Mouse (Mus musculus) cerebellum, postnatal 10 days (tissue): ENCODE data around the gene Mydgf.

Source experiments
- DNase-seq, 2 experiments: peaks; one replicate each; pipeline ENCODE4 v3.0.0; 2021; ENCODE audit warnings: mixed read lengths in 2 of 2

The Mydgf gene

DNA sequence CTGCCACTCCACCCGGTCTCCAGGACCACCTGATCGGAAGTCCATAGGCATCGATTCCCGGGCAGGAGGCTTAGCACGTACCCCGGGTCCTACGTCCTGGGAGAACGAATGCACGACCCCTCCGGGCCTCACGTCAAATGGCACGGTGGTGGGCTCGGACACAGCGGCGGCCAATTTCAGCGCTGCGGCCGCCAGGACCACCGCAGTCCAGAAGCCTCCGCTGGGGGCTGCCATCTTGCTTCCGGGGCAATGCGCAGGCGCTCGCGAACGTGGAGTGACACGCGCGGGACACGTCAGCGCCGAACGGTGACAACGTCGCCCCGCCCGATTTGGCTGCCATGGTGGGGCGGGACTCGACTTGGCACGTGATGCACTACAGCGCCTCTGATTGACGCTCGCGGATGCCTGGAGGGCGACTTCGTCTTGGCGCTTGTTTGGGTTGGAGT is at the start of gene Mydgf:
Mydgf (minus strand) TSS at position 263 of the 446 bp plus-strand sequence.
- DNase-seq, result peak; percentile 99

DNA sequence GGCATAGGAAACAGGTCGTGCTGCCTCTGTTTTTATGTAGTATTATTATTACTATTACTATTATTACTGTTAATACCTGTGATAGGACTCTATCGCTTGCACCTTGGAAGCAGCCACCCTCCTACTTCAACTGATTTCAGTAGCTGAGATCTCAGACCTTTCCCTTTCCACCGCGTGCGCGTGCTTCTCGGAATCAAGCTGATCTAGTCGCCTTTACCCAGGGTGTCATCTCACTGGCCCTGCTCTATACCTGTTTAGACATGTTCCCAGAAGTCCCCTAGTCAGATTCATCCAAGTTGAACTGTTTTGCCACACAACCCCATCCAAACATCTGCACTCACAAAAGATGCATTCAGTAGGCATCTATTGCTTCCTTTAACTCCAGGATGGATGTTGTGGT is 49.7 kb upstream of the Mydgf start:
- peak in 1 of 2 experiments; percentile 37 for DNase-seq

DNA sequence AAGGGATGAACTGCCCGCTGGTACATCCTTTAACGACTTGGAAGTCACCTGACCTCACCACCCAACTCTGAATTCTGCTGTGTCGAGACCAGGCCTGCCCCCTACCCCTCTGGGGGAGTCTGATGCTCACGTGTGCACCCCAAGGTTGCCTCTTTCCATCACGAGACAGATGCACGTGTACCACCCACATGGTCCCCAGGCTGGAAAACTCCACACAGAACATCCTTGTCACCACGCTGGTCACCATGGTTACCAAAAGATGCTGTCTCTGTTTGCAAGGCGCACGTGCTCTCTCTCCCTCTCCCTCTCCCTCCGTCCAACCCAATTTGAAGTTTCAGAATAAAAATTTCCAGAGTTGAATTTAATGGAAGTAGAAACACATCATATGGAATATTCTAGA is 46.2 kb upstream of the Mydgf start:
- DNase-seq, result no peak

DNA sequence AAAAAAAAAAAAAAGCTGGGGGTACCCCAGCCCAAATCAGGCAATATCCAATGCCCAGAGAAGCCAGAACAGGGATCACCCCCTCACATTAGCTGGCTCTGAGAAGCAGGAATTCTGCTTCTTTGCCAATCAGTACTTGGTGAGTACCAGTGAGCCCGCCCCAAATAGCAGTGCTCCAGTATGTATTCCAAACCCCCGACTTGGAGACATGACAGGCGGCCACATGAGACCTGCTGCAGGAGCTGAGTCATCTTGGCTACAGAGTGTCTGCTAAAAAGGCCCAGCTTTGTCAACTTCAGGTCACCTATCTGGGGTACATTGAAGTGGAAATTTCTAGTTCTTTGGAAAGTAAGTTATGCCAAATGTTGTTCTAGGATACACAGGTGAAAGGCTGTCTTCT is 42.8 kb upstream of the Mydgf start:
- DNase-seq, result no peak

DNA sequence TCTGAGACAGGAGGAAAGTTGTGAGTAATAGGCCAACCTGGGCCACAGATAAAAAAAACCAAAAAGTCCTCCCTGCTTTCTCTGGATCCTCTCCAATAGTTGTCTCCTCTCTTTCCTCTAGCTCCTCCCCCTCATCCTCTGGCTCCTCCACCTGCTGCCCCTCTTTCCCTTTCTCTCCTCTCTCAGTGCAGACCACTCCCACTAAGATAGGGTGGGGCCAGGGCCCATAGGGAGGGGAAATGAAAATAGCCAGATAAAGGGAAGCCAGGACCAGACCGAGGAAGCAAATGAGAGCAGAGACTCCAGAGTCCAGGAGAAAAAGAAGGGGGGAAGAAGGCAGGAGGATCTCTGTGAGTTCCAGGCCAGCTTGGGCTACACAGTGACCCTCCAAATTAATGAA is 41.2 kb upstream of the Mydgf start:
- no peak for DNase-seq

DNA sequence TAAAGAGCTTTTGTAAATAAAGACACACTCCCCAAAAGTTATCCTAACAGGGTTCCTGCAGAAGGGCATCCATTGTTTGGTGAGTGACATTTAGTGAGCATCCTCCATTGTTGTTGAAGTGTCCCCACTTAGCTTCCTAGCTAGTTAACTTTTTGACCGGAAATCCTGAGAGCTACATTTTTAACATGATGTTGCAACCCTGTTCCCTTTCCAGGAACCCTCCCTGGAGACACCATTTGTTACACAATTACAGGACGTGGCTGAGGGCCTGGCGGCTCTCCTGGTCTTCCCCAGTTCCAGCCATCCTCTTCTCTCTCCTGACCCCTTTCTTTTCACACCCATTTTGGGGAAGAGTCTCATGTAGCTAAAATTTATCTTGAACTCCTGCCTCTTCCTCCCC is 36.1 kb upstream of the Mydgf start:
- no peak for DNase-seq

DNA sequence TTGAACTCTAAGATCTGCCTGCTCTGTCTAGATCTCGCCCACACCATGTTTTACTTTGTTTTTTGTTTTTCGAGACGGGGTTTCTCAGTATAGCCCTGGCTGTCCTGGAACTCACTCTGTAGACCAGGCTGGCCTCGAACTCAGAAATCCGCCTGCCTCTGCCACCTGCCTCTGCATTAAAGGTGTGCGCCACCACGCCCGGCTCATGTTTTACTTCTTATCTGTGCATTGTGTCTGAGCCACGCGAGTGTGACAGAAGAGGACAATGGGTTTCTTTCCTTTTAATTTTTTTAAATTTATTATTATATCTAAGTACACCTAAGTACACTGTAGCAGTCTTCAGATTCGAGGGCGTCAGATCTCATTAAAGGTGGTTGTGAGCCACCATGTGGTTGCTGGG is 35.5 kb upstream of the Mydgf start:
- no peak for DNase-seq

DNA sequence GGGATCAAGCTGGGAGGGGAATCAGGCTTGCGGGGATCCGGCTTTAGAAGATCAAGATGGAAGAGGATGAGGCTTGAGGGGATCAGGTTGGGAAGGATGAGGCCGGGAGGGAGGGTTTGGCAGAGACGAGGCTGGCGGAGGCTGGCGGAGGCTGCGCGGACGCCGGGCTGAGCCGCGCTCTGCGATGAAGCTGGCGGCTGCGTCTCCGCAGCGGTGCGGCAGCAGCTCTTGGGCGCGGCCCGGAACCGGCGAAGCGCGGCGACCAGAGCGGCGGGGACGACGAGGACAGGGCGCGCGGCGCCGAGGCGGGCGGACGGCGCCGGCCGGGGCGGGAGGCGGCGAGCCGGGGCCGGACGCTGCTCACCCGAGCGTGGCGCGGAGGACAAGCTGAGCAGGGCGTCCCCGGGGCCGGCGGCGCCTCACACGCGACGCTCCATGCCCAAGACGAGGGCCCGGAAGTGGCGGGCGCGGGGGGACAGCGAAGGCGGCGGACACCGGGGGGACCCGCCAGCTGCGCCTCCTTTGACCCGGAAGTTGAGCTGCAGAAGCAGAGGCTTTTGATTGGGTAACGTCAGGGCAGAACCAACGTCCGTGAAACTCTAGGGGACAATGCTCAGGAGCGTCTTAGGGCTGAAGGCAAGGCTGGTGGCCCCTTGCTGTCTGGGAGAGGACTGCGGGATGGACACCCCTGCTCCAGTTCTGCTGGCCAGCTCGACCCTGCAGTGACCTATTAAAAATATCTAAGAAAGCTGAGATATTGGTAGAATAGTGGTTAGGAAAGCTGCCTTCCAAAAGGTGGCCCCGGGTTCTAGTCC is 34.9 kb upstream of the Mydgf start, which contains the start of gene Dpp9:
Dpp9 (minus strand) TSS at position 529 of the 815 bp plus-strand sequence.
- DNase-seq, result peak; percentile 93 to 94

DNA sequence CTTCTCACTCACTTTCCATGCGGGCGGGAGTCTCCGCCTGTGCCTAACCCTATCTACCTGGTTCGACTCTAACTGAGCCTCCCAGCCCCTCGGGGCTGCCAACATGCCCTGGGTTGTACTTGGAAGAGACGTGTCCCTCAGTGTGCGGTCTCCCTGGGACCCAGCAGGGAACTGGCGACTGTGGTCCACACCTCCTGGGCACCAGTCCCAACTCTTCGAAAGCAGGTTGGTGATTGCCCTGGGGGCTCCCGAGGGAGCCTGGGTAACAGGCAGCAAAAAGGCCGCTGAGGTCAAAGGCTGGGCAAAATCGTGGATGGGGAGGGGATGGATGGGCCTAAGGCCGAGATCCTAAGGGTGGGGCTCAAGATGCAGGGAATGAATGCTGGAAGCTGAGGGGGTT is 34.0 kb upstream of the Mydgf start:
- peak; percentile 60 to 61 for DNase-seq

DNA sequence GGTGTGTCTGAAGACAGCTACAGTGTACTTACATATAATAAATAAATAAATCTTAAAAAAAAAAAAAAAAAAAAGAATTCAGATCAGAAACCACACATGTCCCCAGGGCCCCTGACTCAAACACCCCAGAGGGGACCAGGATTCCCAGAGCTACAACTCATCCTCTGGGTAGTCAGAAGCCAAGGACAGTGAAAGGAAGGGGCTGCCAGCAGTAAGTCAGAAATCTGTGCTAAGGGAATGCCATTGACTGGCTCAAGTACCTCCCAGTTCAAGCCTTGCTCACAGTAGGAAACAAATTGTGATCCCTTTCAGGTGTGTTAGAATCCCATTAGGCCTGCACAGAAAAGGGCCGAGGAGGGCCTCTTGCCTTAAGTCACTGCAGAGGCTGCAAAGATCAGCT is 30.5 kb upstream of the Mydgf start:
- no peak for DNase-seq

DNA sequence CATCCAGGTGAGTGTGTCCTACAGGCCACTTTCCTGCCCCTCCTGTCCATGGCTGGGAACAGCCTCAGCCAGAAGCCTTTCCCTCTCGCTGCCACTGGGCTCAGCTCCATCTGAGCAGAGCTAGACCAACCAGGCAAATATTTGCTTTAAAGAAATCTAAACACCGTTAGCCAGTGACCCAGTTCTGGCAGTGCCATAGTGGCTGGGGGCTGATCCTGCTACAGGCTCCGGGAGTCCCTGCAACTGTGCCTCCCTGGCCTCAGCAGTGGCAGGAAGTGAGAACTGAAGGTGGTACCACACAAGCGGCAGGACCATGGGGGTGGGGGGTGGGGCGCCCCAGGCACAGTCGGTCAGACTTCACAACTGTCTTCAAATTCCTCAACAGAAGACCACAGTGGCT is 29.0 kb upstream of the Mydgf start:
- no peak for DNase-seq

DNA sequence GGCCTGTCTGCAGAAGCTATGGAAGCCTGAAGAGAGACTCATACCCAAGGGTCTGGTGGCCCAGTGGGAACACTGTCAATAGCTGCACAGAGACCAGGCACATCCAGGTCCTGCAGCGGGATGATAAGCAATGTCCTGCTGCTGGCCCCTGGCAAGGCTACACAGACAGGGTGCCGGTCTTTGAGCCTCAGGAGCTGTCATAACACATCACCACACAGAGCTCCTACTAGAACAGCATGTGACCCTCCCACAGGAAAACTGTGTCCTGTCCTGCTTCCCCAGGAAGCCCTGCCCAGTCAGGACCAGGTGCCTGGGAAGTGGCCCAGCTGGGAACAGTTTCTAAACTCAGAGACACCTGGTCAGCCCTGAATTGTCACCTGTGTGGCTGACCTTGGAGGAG is 27.4 kb upstream of the Mydgf start:
- no peak for DNase-seq

DNA sequence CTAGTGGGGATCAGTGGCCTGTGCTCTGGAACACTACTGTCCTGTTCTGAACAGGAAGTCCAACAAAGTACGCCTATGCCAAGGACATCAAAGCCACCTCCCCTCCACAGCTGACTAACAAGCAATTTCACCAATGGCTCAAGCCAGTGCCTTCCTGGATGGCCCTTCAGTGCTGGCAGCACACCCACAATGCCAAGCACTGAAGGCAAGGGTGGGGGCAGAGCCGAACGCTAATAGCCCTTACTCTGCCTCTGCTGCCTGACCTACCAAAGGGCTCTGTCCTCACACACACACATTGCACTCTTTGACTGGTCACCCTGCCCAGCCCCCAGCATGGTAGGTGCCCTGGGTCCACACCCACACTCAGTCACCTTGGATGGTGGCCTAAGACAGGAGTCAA is 25.1 kb upstream of the Mydgf start:
- no peak for DNase-seq

DNA sequence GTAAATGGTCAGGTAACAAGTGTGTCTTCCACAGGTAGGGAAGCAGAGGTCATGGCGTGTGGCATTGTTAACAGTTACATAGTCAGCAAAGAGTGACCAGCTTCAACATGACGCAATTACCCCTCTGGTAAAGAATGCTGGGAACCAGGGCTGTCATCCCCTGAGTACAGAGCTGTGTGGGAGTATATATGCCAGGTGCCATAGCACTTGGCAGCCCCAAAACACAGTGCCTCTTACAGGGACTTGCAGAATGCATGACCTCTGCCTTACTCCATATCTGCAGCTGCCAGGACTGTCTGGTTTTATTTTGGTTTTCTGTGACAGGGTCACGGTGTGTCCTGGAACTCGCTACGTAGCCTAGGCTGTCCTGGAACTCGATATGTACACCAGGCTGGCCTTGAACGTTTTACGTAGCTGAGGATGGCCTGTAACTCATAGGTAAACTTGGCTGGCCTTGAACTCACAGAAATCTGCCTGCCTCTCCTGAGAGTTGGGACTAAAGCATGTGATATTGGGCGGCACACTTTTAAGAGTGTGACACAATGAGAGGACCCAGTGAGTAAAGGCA is 24.3 kb upstream of the Mydgf start:
- no peak for DNase-seq

DNA sequence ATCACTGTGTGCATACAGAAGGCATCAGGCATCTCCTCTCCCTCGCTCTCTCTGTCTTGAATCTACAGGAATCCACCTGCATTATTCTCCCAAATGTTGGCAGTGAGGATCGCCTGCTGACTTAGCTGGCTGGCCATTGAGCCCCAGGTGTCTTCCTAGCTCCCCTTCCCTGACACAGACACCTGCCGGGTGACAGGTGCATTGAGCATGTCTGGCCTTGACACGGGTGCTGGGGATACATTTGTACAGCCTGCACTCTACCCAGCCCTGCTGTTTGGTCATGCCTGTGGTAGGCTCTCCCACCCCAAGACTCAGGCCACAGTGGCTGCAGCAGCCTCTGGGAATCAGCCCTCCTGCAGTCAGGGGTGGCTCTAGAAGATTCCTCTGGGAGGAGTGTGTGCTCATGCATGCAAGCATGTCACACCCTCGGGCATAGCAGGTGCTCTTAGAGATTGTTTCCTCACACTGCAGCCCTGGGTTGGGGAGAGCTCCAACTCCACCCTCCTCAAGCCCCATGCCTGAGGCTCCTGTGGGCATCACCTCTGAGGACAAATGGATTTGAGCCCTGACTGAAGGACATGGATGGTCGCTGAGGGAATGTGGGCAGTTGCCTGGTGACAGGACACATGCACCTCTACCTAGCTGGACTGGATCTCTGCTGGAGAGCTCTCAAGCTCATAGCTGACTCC is 23.4 kb upstream of the Mydgf start:
- no peak for DNase-seq

DNA sequence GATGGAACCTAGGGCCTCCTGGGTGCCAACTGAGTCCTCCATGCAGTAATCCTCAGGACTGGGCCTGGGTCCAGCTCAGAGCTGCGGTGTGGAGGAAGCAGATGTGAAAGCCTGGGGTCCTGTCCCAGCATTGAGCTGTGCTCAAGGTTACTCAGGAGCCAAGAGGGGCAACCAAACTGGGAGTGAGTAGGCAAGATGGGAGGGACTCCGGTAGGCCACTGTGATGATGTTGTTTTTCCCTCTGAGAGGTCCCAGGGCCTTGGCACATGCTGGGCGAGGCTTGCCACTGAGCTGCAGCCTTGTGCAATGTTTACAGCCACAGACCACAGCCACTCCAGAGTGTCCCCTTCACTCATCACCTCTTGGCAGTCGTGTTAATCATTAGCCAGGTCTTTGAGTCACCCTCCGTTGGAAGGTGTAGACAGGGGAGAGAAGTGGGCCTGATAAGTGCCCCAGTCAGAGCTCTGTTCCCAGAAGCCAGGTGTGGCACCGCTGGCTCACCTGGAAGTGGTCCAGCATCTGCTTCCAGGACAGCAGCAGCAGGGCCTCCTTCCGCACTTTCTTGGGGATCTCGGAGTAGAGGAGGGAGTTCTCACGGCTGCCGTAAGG is 22.7 kb upstream of the Mydgf start:
- no peak for DNase-seq

DNA sequence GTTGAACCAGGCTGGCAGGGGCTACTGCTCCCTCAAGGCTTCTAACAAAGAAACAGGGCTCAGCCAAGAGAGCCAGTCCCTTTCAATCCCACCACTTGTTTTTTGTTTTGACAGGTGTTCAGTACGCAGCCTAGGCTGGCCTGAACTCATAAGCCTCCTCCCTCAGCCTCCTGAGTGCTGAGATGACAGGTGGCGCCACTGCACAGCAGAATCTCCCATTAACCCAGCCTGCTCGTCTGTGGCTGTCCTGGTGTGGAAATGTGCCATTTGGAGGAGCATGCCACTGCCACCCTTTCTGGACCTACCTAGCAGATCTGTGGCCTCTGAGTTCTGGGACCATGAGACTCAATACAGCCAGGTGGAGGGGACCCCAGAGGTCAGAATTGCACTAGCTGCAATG is 20.0 kb upstream of the Mydgf start:
- DNase-seq, result peak; percentile 46 to 47

DNA sequence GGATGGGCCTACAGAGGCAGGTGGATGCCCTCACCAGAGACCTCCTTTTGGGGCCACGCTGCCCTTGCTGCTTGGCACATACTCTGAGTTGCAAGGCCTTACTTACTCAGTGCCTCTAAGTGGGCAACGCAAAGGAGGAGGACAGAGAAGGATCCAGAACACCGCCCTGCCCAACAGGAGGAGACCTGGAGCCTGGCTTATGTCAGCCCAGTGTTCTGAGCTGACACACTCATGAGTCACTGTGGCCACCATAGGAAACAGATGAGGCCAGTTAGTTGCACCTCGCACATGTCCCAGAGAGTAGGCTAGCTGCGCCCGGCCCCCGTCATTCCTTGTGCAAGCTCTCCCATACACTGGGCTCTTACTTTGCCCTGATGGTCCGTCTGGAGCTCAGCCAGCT is 18.8 kb upstream of the Mydgf start:
- no peak for DNase-seq

DNA sequence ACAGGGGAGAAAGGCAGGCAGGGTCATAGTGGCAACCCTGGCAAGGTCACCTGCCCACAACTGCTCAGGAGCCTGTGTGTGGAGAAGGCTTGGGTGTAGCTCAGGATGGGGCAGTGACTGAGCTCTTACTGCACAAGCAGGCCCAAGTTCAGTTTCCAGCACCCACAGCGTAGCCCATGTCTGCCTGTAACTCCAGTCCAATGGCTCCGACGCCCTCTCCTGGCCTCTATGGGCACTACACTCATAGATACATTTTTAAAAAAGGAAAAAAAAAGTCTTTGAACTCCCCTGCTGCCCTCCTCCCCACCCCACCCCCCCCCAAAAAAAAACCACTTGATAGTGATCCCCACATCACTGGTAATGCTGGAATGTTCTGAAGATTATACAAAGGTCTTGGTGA is 17.9 kb upstream of the Mydgf start:
- no peak for DNase-seq

DNA sequence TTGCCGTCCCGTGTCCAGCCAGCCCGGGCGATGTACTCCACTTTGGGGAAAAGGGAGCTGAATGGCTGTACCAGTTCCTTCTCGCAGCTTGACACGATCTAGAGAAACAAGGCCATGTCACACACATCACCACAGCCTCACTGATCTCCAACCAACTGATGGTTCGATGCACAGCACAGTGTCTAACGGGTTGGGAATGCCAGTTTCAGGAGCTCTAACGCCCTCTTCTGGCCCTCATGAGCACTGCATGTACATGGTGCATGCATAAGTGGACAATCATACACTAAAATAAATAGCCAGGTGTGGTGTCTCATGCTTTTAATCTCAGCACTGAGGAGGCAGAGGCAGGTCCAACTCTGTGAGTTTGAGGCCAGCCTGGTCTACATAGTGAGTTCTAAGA is 16.9 kb upstream of the Mydgf start:
- DNase-seq, result peak in 1 of 2 experiments; percentile 37

DNA sequence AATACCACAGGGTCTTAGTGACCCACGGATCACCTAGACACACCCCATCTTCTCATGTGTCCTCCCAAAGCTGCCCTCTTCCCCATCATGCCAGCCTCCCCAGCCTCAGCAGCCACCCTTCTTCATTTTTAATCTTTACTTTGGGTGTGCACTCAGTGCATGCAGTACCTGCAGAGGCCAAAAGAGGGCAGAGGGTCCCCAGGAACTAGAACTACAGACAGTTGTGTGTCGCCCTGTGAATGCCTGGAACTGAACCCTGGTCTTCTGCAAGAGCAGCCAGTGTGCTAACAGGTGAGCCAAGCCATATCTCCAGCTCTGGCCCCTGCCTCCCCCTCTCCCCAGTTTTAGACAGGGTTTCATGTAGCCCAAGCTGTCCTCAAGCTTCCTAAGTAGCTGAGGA is 13.1 kb upstream of the Mydgf start:
- no peak for DNase-seq

DNA sequence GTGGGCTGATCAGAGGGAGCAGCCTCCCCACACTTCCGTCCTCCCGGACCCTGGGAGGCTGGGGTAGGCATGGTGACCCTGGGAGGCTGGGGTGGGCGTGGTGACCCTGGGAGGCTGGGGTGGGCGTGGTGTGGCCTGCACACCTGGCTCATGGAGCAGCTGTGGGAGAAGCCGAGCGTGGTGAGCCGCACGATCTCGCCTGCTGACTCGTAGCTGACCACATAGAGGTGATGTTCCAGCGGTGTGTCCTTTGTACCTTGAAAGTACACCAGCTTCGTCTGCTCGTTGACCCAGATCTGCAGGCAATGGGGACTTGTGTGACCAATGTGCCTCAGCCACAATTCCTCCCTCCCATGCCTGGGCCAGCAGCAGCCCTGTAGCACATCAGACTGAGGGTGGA is 11.0 kb upstream of the Mydgf start:
- no peak for DNase-seq

DNA sequence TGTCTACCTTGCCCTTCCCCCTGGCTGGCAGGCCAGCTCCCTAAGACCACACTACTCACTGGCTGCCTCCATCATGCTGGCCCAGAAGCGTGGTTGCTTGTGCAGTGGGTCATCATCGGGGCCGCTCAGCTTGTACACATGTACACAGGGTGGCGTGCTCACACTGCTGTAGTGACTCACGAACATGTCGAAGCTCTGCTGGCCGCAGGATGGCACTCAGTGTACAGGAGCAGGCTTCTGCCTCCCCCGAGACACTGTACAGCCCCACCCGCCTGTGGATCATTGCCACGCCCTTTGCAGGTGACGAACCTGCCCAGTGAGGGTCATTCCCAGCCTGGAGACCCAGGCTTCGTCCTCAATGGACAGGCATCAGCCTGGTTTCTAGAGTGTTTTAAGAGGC is 10.6 kb upstream of the Mydgf start:
- DNase-seq, result no peak

DNA sequence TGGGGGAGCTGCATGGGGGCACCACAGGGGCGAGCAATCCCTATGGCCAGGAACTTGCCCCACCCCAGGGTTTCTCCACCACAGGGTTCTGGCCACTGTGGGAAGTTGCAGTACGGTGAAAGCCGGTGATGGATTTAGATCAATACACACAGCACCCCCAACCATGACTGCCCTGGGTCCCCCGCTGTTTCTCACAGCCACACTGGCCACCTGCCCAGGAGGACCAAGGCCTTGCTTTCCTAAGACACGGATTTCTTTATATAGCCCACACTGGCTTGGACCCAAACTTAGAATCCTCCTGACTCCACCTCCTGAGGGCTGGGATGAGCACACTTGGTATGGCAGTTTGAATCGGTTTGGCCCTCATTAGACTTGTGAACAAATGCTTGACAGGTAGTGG is 7.5 kb upstream of the Mydgf start:
- DNase-seq, result peak; percentile 50 to 58
